Mouse (Mus musculus) stomach, adult 2 months (tissue): ENCODE data around the gene Ms4a6c. TPM values are rescaled to one million over a fixed set of nuclear protein-coding genes. Genes with fewer than 3 reads are reported as not detected.

Experiments used
- polyA plus RNA-seq: library from polyadenylated mRNA; depleted of rRNA; stranded (reverse); fragments of >200 nt; gene quantifications from 2 replicates; pipeline ENCODE4 v1.2.3, GENCODE M21; 2012; rRNA removed

The Ms4a6c gene
- polyA plus RNA-seq = 0.50 and 0.77 TPM in 2 replicates

DNA sequence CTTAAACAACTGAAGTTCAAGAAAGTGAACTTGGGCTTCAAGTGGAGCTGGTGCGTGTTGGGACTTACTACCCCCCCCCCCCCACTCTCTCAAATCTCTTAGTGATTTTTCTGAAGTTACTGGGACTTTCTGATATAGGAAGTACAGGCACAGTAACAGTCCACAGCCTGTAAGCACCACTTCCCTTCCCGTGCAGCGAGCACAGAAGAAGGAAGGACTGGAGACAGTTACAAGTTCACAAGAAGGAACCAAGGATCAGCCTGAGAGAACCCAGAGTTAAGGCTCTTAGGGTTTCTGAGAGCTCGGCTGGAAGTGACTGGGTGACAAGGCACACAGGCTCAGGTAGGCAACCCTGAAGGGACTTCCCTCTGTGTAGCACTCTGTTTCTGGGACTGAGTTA lies at the start of gene Ms4a6c:
Gene Ms4a6c, plus strand, starts transcription at position 152 of the 400 bp plus-strand sequence.

DNA sequence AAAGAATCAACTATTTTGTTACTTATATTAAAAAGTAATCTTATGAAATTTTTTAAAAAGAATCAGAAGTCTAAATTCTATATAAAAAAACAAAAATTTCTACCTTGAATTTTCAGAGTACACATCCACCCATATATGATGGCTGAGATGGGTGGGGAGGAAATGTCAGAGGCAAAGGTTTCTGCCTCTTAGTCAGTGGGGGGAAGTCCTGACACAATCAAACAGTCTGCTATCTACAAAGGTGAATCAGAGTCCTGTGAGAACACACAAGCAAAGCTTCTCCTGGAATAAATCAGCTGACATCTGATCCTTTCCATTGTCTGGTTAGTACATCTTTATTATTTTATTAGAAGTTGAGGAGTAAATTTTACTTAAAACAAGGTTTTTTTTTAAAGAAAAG lies 25.8 kb upstream of the Ms4a6c start, which contains the start of gene Ms4a4b:
Gene Ms4a4b, plus strand, starts transcription at position 216 of the 400 bp plus-strand sequence.

DNA sequence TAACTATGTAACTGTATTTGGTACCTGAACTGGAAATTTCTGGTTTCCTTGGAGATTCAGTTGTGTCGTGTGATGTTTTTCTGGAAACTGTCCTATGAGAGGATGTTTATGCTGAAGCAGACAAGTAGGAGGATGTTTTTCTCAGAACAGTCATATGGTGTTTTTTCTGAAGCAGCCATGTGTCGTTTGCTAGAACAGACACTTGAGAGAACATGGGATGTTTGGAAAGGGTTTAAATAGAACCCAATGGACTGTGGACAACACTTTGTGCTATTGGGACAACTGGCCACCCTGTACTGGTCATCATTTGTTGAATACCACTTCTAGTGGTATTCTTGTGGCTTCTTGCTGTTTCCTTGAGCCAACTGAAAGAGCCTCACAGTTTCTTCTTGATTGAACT lies 16.6 kb downstream of the Ms4a6c start, which contains the start of gene Gm8369:
Gene Gm8369, plus strand, starts transcription at position 193 of the 400 bp plus-strand sequence.

DNA sequence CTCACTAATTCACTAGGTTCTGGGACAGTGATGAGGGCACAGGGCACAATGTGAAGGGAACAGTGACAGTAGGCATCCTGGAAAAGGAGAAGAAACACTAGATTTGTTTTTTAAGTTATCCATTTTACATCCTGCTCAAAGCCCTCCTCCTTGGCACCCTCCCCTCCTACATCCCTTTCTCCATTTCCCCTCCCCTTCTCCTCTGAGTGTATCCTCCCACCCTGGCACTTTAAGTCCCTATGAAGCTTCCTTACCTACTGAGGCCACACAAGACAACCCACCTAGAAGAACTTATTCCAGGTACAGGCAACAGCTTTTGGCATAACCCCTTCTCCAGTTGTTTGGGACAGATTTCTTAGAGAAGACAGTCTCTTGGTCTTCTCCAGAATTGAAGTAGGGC lies 47.1 kb downstream of the Ms4a6c start, which contains the start of gene Ms4a6b:
Gene Ms4a6b, plus strand, starts transcription at position 267 of the 400 bp plus-strand sequence.

Other genes starting within 250 kb of the Ms4a6c start
- gene Ms4a12, start 236.9 kb upstream of the Ms4a6c start, polyA plus RNA-seq = 0.12 TPM in 1 of 2 replicates, not detected in the other
- not detected in 2 replicates for gene Ms4a1, start 203.1 kb upstream of the Ms4a6c start, polyA plus RNA-seq
- not detected in 2 replicates for gene Ms4a5, start 185.5 kb upstream of the Ms4a6c start, polyA plus RNA-seq
- gene Ms4a14, start 154.9 kb upstream of the Ms4a6c start, polyA plus RNA-seq = 0.01 and 0.10 TPM in 2 replicates
- 0.42 TPM in 2 replicates for gene Ms4a7, start 133.2 kb upstream of the Ms4a6c start, polyA plus RNA-seq
- gene Ms4a4a, start 93.8 kb upstream of the Ms4a6c start, polyA plus RNA-seq = 0.15 TPM in 1 of 2 replicates, not detected in the other
- gene Ms4a4c, start 64.6 kb upstream of the Ms4a6c start, polyA plus RNA-seq = 0.12 TPM in 1 of 2 replicates, not detected in the other
- gene Ms4a4b, start 25.8 kb upstream of the Ms4a6c start, polyA plus RNA-seq = 0.02 and 0.06 TPM in 2 replicates
- 0.10 TPM in 1 of 2 replicates, not detected in the other for gene Gm8369, start 16.6 kb downstream of the Ms4a6c start, polyA plus RNA-seq
- 0.23 and 0.65 TPM in 2 replicates for gene Ms4a6b, start 47.1 kb downstream of the Ms4a6c start, polyA plus RNA-seq
- gene Ms4a4d, start 67.4 kb downstream of the Ms4a6c start, polyA plus RNA-seq = 7.7 and 10.7 TPM in 2 replicates
- gene Ms4a6d, start 135.5 kb downstream of the Ms4a6c start, polyA plus RNA-seq = 0.17 and 0.59 TPM in 2 replicates
- gene Ms4a2, start 154.4 kb downstream of the Ms4a6c start, polyA plus RNA-seq = 0.06 TPM in 1 of 2 replicates, not detected in the other
- not detected in 2 replicates for gene Ms4a3, start 171.5 kb downstream of the Ms4a6c start, polyA plus RNA-seq
- gene Oosp2, start 191.2 kb downstream of the Ms4a6c start, polyA plus RNA-seq = not detected in 2 replicates
- not detected in 2 replicates for gene Oosp1, start 221.8 kb downstream of the Ms4a6c start, polyA plus RNA-seq
- gene Oosp3, start 227.7 kb downstream of the Ms4a6c start, polyA plus RNA-seq = not detected in 2 replicates